Mouse (Mus musculus): ENCODE results near the gene Dlk1.

Dlk1 gene

DNA sequence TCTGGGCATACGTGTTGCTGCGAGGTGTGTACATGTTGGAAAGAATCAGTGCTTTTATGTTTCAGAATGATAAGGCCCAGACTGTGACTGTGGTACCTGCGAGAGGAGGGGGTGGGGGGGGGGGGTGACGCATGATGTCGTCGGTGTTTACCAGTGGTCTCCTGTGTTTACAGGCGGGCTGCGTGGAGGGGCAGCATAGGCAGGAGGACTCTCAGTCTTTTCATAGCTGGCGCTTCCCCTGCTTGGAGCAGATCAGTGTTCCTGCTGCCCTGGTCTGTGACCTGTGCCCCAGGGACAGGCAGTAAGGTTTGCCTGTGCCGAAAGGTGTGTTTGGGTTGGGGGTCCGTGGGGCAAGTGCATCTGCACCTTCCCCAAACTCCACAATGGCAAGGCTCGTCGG, at the start of gene Dlk1:
Gene Dlk1 (plus strand): TSS at position 232 of the 400 bp plus-strand sequence.
- DNase-seq (ENCODE audit: extremely low read depth, low read depth, low spot score), result no peak

DNA sequence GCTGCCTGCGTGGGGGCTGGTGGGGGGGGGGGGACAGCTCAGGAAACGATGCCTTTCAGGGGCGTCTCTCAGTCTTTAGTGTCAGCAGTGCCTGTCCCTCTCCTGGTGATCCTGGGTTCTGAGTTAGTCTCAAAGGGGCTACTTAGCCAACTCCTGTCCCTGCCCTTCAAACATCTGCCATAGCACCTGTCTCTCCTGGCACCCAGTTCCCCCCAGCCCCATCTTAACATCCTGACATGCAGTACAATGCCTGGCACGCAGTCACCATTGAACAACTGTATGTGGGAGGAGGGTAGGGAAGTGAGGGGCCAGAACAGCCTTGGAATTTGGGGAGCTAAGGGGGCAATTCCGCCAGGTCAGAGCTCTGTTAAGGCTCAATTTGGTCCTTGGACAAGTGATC, 49.7 kb upstream of the Dlk1 start:
- no peak for DNase-seq (ENCODE audit: extremely low read depth, low read depth, low spot score)

DNA sequence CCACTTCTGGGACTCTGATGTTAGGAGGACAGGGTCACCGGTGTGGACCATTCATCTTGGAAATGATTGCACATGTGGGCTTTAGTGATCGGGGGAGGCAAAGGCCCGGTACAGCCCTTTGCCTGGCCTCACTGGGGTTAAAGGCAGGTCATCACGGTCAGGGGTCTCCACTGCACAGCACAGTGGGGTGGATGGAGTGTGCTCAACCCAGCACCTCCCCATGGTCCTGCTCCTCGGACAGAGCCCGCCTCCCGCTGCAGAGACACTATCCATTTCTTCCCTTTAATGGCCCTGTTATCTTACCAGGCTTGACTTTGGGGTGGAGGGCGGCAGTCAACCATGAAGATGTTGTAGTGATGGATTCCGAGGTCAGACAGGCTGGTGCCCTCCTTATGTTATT, 48.9 kb upstream of the Dlk1 start:
- no peak for DNase-seq (ENCODE audit: extremely low read depth, low read depth, low spot score)

DNA sequence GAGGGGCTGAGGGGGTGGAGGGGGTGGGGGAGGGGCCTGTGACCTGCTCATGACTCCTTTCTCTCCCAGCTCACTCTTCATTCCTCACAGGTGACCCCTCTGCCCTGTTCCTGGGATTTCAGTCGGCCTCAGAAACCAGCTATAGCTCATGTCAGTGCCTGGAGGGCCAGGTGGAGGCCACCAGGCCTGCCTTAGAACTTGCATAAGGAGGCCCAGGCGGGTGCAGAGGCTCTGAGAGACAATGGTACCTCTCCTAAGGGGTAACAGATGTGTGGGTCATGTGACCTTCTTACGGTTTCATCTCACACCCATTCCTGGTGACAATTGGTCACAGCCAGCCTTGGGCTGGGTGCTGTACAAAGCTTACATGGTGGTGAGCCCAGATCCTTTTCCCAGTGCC, 46.6 kb upstream of the Dlk1 start:
- DNase-seq (ENCODE audit: extremely low read depth, low read depth, low spot score), result no peak

DNA sequence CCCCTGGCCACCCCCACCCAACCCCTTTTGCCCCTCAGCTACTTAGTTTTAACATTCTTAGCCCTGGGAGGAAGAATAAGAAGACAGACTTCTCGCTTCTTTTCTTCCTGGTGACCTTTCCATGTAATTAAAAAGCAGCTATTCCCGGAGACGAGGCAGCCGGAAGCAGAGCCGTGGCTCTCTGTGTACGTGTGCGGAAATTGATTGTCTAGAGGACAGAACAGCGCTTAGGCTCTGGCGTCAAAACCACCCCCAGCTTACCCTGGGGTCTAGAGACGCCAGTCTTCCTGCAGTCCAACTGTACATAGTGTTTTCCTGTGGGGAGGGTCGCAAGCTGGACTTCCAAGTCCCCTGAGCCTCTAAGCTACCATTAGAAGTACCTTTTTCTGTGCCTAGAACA, 41.9 kb upstream of the Dlk1 start:
- DNase-seq (ENCODE audit: extremely low read depth, low read depth, low spot score), result no peak

DNA sequence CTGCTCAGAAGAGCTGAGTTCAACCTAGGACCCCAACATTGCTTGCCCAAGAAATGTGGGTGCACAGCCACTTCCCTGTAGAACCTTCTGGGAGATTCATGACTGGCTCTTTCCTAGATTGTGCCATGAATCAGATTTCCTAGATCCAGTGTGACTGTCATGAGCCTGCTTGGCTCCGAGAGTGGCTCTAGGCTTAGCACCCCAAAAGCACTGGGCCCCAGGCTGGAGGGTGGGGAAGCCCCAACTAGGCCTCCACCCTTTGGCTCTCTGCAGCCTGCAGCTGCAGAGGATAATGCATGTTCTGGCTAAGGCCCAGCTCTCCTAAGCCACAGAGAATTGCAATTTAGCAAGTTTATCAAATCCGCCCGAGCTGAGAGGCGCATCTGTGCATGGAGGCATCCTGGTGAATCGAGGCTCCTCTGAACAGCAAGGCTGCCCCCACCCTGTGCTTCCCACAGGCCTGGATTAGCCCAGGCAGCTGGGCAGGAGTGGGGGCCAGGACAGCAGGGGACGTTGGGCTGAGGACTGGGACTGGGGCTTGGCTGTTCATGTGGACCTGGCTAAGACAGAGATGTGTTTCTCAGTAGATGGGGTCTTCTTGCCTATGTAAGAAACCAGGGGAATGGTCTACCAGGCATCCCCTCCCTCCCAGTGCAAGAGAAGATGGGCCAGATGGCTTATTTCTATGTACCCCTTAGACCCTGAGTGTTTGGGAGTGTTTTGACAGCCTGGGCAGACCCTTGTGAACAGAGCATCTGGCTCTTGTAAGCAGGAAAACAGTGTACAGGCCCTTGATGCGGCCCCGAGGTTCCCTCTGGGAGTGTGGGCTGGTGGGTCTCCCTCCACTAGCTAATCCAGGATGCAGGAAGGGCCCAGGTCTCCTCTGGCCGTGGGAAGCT, 41.2 kb upstream of the Dlk1 start:
- no peak for DNase-seq (ENCODE audit: extremely low read depth, low read depth, low spot score)

DNA sequence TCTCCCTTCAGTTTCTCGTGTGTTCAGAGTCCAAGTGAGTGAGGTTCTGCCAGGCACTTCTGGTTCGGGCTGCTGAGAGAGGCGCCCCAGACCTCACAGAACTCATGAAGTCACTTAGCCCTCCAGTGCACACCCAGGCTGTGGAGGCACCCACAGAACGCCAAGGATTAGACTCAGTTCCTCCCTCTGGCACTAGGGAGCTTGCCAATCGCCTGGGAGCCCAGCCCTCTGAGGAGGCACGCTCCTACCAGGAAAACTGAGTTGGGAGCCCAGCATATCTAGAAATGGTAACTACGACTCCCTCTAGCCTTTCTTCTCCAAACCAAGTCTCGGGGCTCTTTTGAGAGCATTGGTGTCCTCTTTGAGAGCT, 40.6 kb upstream of the Dlk1 start:
- no peak for DNase-seq (ENCODE audit: extremely low read depth, low read depth, low spot score)

DNA sequence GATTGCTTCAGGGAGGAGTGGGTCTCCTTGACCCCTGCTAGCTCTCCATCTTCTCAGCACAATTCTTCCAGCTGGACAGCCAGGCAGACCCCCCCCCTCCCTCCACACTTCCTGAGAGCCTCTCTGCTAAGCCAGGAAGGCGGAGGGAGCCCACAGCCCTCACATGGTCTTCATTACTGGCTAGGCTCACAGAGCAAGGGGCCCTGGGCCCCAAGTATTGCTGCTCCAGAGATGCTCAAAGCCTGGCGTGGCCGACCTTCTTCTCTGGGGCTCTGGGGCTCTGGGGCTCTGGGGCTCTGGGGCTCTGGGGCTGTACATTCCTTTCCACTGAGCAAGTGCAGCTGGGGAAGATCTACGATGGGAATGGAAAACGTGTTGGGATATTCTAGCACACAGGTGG, 39.9 kb upstream of the Dlk1 start:
- DNase-seq (ENCODE audit: extremely low read depth, low read depth, low spot score), result no peak

DNA sequence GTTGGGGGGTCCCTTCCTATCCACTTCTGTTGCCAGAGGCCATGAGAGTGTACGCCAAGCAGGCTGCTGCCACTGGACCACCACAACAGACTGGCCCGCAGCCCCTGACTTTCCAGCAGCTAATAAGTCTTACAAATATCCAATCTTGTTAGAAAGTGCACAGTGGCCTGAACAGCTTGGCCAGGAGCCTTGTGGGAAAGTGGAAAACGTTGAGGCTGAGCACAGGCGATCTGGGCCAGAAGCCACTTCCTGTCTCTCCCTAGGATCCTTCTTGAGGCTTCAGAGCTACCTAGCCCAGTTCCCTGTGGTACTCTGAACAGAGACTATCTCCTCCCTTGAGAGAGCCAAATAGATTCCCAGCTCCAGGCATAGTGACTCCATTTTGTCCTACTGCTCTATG, 39.3 kb upstream of the Dlk1 start:
- no peak for DNase-seq (ENCODE audit: extremely low read depth, low read depth, low spot score)

DNA sequence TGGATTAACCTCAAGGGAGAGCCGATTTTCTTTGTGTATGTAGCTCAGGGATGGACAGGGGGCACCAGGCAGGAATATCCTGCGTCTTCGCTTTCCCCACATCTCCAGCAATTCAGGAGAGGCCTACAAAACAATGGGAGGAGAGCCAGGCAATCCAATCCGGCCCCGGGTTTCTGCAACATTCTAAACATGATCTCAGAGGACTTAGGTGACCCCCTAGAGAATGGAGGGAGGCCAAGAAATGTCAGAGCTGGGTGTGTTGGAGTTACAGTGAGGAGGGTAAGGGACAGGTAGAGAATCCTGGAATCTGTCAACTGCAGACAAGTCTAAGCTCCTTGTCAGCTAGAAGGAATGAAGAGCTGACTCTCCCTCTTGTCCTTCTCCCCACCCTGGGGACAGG, 35.9 kb upstream of the Dlk1 start:
- no peak for DNase-seq (ENCODE audit: extremely low read depth, low read depth, low spot score)

DNA sequence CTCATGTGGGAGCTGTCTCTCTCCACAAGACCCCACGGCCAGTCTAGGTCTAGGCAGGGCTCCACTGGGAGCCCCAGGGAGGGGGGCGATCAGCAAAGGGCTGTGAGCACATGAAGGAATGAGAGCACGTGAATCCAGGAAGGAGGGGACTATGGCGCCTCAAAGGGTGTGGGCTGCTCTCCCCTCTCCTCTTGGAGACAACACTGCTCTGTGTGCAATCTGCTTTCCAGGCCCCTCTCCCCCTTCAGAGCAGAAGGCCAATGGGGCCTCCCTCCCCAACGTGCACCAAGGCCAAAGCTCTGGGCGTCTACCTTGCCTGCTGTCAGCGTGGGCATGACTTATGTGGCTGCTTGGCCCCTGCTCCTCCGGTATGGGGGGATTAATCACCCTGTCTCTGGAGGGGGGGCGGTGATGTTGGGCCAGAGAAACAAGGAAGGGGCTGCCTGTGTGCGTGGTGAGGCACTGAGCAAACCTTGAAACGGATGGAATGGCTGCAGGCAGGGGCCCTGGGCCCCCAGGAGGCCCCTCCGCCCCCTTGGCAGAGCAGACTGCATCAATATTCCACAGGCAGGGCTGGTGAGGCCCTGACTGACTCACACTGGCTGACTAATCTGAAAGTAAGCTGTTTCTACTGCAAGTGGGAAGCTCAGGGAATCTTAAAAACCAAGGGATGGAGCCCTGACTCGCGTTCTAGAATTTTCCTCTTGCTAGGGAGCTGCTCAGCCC, 35.0 kb upstream of the Dlk1 start:
- DNase-seq (ENCODE audit: extremely low read depth, low read depth, low spot score), result no peak

DNA sequence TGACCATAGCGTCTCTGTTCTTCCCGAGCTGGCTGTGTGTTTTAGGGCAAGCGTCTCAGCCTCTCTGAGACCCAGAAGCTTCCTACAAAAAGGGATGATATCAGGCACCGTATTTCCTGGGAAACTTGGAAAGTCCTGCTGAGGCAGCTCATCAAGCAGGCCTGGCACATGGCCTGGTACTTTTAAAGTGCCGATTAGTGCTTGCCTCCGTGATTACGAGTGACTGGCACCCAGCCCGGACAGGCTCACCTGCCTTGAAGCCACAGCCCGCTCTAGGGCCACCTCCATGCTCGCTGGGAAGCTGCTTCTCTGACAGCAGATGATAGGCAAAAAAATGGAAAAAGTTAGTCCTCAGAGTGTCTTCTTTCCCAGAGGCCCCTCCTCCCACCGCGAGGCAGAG, 32.6 kb upstream of the Dlk1 start:
- no peak for DNase-seq (ENCODE audit: extremely low read depth, low read depth, low spot score)

DNA sequence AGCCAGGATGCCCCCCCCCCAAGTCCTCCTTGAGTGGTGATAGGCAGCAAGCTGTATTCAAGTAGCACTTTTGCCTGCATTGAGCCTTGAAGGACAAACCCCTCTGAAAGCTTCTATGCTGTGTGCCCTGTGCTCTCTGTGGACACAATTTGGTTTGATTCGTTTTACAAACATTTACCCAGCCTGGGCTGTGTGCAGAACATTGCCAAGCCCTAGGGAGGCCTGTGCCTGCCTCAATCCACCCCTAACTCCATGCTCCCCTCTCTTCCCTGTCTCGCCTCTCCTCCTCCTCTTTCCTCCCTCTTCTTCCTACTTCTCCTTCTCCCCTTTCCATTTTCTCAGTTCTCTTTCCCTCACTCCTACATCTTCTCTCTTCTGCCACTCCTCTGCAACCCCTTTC, 29.5 kb upstream of the Dlk1 start:
- no peak for DNase-seq (ENCODE audit: extremely low read depth, low read depth, low spot score)

DNA sequence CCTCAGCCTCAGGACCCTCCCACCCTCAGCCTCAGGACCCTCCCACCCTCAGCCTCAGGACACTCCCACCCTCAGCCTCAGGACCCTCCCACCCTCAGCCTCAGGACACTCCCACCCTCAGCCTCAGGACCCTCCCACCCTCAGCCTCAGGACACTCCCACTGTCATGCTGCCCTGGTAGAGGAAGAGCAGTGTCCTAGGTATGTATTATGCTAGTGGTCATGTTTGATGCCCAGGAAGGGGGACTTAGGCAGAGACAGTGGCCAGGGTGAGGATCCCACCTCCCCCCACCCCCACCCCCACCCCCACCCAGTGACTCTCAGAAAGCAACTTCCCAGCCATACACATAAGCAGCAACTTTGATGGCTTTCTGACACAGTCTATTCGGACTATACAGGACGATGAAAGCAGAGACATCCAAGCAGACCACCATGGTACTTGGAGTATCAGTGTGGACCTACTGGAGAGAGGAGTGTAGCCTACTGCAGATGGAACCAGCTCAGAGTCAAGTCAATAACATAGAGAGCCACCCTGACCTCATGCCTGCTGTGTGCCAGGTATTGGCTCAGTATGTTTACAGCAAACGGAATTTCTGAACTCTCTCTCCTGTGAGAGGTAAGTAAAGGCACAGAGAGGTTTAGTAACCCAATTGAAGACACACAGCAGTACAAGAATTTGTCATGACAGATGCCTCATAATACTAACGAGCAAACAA, 28.8 kb upstream of the Dlk1 start:
- DNase-seq (ENCODE audit: extremely low read depth, low read depth, low spot score), result no peak

DNA sequence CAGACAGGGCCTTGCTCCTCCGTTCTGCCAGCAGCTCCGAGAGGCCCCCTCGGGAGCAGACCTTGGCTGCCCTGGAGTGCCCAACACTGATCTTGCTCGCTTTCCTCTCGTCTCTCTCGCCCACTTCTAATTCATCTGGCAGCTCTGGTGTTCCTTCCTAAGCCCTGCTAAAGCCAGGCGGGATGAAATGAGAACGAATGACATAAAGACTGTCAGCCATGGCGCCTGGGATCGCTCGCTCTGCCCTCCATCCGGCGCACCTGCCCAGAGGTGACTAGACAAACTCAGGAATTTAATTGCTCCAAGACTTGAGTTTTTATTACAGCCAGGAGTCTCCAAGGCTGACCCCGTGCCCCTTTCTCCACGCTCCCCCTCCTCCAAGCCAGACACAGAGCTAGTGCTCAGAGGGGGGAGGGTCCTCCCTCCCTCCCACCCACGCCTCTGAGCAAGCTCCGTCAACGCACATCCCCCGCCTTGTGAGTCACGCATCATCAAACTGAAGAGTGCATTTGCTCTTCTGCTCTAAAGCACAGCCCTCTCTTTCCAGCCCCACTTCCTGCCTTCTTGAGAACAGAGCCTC, 27.8 kb upstream of the Dlk1 start:
- no peak for DNase-seq (ENCODE audit: extremely low read depth, low read depth, low spot score)

DNA sequence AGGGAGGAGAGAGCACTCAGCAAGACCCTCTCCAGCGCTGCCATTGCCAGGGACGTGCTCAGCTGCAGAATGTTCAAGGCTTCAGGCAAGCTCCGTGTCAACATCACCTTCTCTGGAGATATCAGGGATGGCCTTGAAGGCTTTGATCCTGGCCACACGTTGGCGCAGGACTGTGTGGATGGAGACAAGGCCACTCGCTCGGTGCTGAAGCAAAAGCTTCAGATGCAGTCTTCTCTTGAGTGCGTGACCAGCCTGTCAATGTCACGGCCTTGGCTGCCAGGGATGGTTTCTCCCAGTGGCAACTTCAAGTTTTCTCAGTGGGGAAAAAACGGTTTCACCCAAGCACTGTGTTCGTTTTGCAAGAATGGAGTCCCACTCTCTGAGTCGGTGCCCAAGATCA, 26.6 kb upstream of the Dlk1 start:
- no peak for DNase-seq (ENCODE audit: extremely low read depth, low read depth, low spot score)

DNA sequence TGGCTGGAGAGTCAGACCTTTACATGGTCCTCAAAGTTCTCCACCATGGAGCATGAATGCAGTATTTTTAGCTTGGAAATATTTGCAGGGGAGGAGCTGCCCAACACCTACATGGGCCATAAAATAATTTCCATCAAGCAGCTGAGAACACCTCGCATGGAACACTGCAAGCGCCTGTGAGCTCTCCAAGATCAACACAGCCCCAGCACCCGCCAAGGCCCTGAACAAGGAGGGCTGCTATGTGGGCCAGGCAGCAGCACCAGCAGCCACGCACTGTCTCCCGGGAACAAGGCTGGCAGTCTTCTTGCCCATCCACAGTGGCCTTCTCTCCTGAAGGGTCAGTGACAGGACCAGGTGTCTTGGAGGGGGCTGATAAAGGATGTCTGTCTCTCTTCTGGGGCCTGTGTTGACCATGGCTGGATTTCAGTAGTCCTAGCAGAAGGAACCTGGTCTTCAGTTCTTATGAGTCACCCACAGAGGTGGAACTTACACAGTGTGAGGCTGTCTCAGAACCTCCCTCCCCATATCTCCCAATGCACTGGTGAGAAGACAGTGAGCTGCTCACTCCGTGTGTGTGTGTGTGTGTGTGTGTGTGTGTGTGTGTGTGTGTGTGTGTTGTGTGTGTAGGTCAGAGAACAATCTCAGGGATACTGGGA, 20.0 kb upstream of the Dlk1 start:
- no peak for DNase-seq (ENCODE audit: extremely low read depth, low read depth, low spot score)

DNA sequence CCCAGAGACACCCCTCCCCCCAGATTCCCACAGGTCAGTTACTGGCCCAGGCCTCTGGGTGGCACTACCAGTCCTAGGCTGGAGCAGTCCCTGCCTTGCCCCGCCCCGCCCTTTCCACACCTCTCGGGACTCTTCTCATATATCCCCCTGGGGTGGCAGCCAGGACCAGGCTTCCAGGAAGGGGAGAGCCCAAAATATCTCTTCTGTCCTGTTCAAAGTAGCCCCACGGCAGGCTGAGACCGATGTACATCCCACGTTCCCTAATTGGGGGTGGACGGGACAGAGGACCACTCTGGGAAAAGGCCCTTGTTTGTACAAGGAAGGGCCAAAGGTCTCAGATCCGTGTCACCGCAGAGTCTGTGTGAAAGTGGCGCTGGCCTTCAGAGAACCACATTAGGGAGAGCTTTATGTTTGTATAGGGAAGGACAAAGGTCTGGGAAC, 16.2 kb upstream of the Dlk1 start:
- DNase-seq (ENCODE audit: extremely low read depth, low read depth, low spot score), result no peak

DNA sequence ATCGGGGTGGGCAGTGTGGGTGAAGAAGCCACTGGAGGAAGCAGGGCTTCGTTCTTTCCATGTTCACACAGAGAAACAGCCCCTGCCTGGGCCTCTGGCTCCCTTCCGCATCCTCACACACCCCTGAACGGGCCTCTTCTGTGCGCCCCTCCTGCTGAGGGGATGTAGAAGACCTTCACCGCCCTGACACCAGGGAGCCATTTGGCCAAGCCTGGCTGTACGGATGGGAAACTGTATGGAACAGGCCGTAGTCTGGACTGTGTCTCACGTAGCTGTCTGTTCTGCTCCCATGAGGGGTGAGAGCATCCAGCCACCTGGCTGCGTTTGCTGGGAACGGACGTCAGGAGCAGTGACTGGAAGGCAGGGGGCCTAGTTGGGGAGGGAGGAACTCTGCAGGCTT, 15.8 kb upstream of the Dlk1 start:
- DNase-seq (ENCODE audit: extremely low read depth, low read depth, low spot score), result no peak

DNA sequence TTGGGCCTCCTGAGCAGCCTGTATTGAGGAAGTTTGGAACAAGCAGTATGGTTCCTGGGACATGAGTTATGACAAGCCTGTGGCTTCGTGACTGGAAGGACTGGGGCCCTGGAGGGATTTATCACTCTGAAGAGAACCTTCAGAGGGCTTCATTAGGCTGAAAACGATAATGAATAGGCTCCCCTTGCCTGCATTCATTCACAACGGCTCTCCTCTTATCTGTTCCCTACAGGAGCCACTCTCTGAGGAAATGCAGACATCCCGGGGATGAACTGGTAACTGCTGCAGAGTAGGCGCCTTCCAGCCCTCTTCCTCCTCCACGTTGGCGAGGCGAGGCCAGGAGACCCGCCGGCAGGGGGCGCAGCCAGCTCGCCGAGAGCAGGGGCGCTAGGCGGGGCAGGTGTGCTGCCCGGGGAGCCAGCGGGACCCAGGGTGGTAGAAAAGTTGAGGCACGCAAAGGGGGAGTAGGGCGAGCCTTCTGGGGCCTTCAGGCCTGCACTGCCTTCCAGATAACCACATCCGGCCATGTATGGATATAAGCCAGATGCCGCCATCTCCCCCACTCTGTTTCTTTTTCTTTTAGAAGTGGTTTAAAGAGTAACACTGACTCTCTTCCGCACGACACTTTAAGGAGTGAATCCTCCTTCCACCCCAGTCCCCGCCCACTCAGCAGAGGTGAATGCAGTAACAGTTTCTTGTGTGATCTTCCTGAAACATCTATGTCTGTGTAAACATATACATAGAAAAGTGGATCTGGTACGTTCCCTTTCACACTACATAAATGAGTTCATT, 14.9 kb upstream of the Dlk1 start:
- no peak for DNase-seq (ENCODE audit: extremely low read depth, low read depth, low spot score)
